Mouse (Mus musculus): Measurements from ENCODE around the gene Lrrc45. TPM values are rescaled to one million over a fixed set of nuclear protein-coding genes. Genes with fewer than 3 reads are reported as not detected.
"Not testable (repeated sequence)": the region's sequence is repeated elsewhere in the genome, so short reads cannot be mapped to it uniquely, and the experiment has no call there.

Gene Lrrc45
- polyA plus RNA-seq (2016; fragmentation: Nextera tagmentation; extraction: Ambion mirVana): 74.5 and 75.1 TPM in 2 replicates

GRCm38 (mm10) chr11:120713580-120714518 lies at the start of gene Lrrc45, which contains the start of gene Cenpx:
Gene Lrrc45 (plus strand): TSS chr11:120713925.
Gene Cenpx (minus strand): TSS chr11:120713738.
- no peaks in the 10 kb centered on the region for H3K9me3 ChIP-seq
- peaks cover 50% of the 10 kb centered on the region for H3K36me3 ChIP-seq
- peak within 1 kb of the TSS; percentile 84 for H3K4me2 ChIP-seq (replicated peaks)
- H3K27me3 ChIP-seq: no peaks in the 10 kb centered on the region
- peak within 1 kb of the TSS; percentile 65 for H3K27ac ChIP-seq (replicated peaks)
- 3% methylated on average over 53 of the region's 53 CpGs for WGBS
- peaks cover 38% of the 10 kb centered on the region for H3K4me1 ChIP-seq
- ATAC-seq (ENCODE audit: low FRiP score, low read depth): peak; percentile 96
- H3K9ac ChIP-seq (replicated peaks): peak within 1 kb of the TSS; percentile 77
- peak within 1 kb of the TSS; percentile 62 for H3K4me3 ChIP-seq

- Histone ChIP-seq H3K27me3 (peaks cover 58% of the 10 kb centered on the region), H3K27ac (replicated peaks) (no peak overlapping the region), H3K4me2 (replicated peaks) (no peak overlapping the region), H3K9ac (replicated peaks) (no peak overlapping the region), H3K4me3 (no peak overlapping the region), H3K4me1 (peaks cover 15% of the 10 kb centered on the region), H3K36me3 (no peaks in the 10 kb centered on the region), H3K9me3 (no peaks in the 10 kb centered on the region)
- 83% methylated on average over 3 of the region's 3 CpGs for WGBS
- no peak for ATAC-seq (ENCODE audit: low FRiP score, low read depth)
Observed at GRCm38 (mm10) chr11:120665406-120665805, 48.3 kb upstream of the Lrrc45 start.

DNA sequence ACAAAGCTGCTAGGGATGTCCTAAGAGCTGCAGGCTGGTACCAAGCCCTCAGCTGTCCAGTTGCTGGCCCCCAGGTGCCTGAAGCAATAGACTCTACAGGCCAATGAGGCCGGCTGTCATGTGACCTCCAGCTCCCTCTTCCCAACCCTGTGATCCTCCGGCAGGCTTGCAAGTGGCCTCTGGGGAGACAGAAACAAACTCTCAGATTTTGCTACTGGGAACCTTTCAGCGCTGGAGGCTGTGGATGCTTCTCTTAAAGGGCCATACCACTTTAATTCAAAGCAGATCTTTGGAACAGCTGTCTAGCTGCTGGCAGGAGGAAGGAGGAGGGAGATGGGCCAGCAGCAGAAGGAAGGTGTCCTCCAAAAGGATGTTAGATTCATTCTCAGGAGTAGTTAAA lies 47.1 kb upstream of the Lrrc45 start:
- Histone ChIP-seq H3K27ac (replicated peaks) (no peak overlapping the region), H3K36me3 (no peaks in the 10 kb centered on the region), H3K4me1 (peaks cover 4% of the 10 kb centered on the region; the same call in 1 of the 2 replicates), H3K4me2 (replicated peaks) (no peak overlapping the region), H3K4me3 (no peak overlapping the region), H3K9ac (replicated peaks) (no peak overlapping the region), H3K9me3 (no peaks in the 10 kb centered on the region), H3K27me3 (peaks cover 46% of the 10 kb centered on the region)
- WGBS: 7% methylated on average over 3 of the region's 3 CpGs
- no peak for ATAC-seq (ENCODE audit: low FRiP score, low read depth)

- Histone ChIP-seq H3K27ac (replicated peaks) (peak within 1 kb of the TSS; percentile 88), H3K4me3 (peak within 1 kb of the TSS; percentile 69), H3K27me3 (no peaks in the 10 kb centered on the region), H3K4me1 (peaks cover 13% of the 10 kb centered on the region), H3K9me3 (no peaks in the 10 kb centered on the region), H3K4me2 (replicated peaks) (peak within 1 kb of the TSS; percentile 76), H3K36me3 (peaks cover 11% of the 10 kb centered on the region), H3K9ac (replicated peaks) (peak within 1 kb of the TSS; percentile 78)
- ATAC-seq (ENCODE audit: low FRiP score, low read depth): peak; percentile 97
- 2% methylated on average over 80 of the region's 83 CpGs for WGBS
Observed at GRCm38 (mm10) chr11:120672687-120673593, 40.8 kb upstream of the Lrrc45 start, which contains the start of gene Aspscr1. Gene Aspscr1 (plus strand): TSS chr11:120672973.

GRCm38 (mm10) chr11:120673594-120674122 lies 40.1 kb upstream of the Lrrc45 start:
- Histone ChIP-seq H3K9ac (replicated peaks) (peak overlapping the region; percentile 78), H3K4me3 (peak overlapping the region; percentile 69), H3K27me3 (no peaks in the 10 kb centered on the region), H3K9me3 (no peaks in the 10 kb centered on the region), H3K4me2 (replicated peaks) (peak overlapping the region; percentile 76), H3K4me1 (peaks cover 13% of the 10 kb centered on the region), H3K36me3 (peaks cover 18% of the 10 kb centered on the region), H3K27ac (replicated peaks) (peak overlapping the region; percentile 88)
- peak; percentile 39 for ATAC-seq (ENCODE audit: low FRiP score, low read depth)
- 38% methylated on average over 12 of the region's 12 CpGs for WGBS

GRCm38 (mm10) chr11:120675875-120676274 lies 37.9 kb upstream of the Lrrc45 start:
- not testable (repeated sequence) for H3K9me3 ChIP-seq; H3K27ac ChIP-seq (replicated peaks); H3K4me2 ChIP-seq (replicated peaks); H3K9ac ChIP-seq (replicated peaks); H3K4me3 ChIP-seq; ATAC-seq (ENCODE audit: low FRiP score, low read depth); H3K27me3 ChIP-seq
- Histone ChIP-seq H3K36me3 (peaks cover 39% of the 10 kb centered on the region), H3K4me1 (peaks cover 13% of the 10 kb centered on the region)
- 89% methylated on average over 4 of the region's 5 CpGs for WGBS

DNA sequence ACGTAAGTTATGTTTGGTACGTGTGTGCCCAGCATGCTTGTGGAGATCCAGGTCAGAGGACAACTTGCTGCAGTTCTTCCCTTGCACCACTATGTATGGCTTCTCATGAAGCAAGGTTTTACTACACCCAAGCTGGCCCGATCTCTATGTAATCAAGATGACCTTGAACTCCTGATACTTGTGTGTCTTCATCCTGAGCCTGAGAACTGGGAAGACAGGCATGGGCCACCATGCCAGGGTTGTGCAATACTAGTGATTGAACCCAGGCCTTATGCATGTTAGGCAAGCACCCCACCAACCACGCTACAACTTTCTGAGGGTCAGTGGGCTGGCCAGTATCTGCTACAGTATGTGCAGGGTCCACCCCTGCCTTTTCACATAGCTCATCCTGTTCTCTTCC lies 36.8 kb upstream of the Lrrc45 start:
- 93% methylated on average over 4 of the region's 4 CpGs for WGBS
- ATAC-seq (ENCODE audit: low FRiP score, low read depth): no peak
- peaks cover 45% of the 10 kb centered on the region for H3K36me3 ChIP-seq

GRCm38 (mm10) chr11:120679909-120680308 lies 33.8 kb upstream of the Lrrc45 start:
- Histone ChIP-seq H3K9me3 (no peaks in the 10 kb centered on the region), H3K4me3 (no peak overlapping the region), H3K27ac (replicated peaks) (no peak overlapping the region), H3K4me2 (replicated peaks) (no peak overlapping the region), H3K4me1 (peaks cover 3% of the 10 kb centered on the region; the same call in 1 of the 2 replicates), H3K36me3 (peaks cover 59% of the 10 kb centered on the region), H3K9ac (replicated peaks) (no peak overlapping the region), H3K27me3 (no peaks in the 10 kb centered on the region)
- no peak for ATAC-seq (ENCODE audit: low FRiP score, low read depth)
- WGBS: 73% methylated on average over 3 of the region's 3 CpGs

More for the DNA sequence above, 36.8 kb upstream of the Lrrc45 start:
- H3K9ac ChIP-seq (replicated peaks): no peak overlapping the region
- H3K27ac ChIP-seq (replicated peaks): no peak overlapping the region
- H3K27me3 ChIP-seq: no peaks in the 10 kb centered on the region
- H3K4me1 ChIP-seq: peaks cover 13% of the 10 kb centered on the region
- H3K9me3 ChIP-seq: no peaks in the 10 kb centered on the region
- H3K4me3 ChIP-seq: no peak overlapping the region
- H3K4me2 ChIP-seq (replicated peaks): no peak overlapping the region

DNA sequence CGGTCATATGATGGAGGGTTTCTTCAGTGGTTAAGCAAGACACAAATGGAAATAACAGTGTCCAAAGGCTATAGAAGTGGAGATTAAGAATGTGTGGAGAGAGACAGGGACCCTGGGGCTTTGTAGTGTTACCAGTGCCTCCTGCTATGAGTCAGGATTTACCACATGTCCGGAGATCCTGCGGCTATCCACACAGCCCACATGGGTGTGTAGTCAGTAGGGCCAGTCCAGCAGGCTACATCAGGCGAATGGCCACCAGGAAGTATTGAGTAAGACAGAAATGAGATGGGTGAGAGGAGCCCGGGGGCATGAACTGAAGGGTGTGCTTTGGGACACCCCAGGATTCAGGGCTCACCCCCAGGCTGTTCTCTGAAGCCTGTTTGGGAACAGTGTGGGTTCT lies 31.0 kb upstream of the Lrrc45 start:
- ATAC-seq (ENCODE audit: low FRiP score, low read depth): no peak
- no peak overlapping the region for H3K27ac ChIP-seq (replicated peaks)
- WGBS: 93% methylated on average over 5 of the region's 5 CpGs

GRCm38 (mm10) chr11:120683536-120683935 lies 30.2 kb upstream of the Lrrc45 start:
- H3K4me2 ChIP-seq (replicated peaks): no peak overlapping the region
- WGBS: 94% methylated on average over 3 of the region's 3 CpGs
- peaks cover 69% of the 10 kb centered on the region for H3K36me3 ChIP-seq

More for the DNA sequence above, 31.0 kb upstream of the Lrrc45 start:
- no peak overlapping the region for H3K4me3 ChIP-seq
- no peaks in the 10 kb centered on the region for H3K27me3 ChIP-seq
- H3K9ac ChIP-seq (replicated peaks): no peak overlapping the region
- no peaks in the 10 kb centered on the region for H3K4me1 ChIP-seq
- peaks cover 68% of the 10 kb centered on the region for H3K36me3 ChIP-seq
- H3K4me2 ChIP-seq (replicated peaks): no peak overlapping the region
- no peaks in the 10 kb centered on the region for H3K9me3 ChIP-seq

DNA sequence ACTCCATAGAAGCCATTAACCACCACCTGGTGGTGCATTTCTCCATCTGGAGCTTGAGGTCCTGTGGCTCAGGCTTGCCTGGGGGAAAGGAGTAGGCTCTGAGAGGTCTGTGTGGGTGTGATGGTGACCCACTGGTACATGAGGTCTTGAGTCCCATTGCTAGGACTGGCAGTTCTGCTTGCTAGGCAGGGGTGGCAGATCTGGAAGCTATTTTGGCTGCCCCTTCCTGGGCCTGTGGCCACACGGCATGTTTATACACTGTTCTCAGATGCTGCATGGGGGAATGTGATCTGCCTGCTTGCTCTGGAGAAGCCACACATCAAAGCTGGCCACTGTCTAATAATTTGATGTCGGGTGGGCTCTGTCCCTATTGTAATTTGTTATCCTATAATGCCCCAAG lies 29.6 kb upstream of the Lrrc45 start:
- Histone ChIP-seq H3K9ac (replicated peaks) (no peak overlapping the region), H3K36me3 (peaks cover 69% of the 10 kb centered on the region), H3K4me1 (no peaks in the 10 kb centered on the region), H3K9me3 (no peaks in the 10 kb centered on the region), H3K27ac (replicated peaks) (no peak overlapping the region), H3K4me2 (replicated peaks) (no peak overlapping the region), H3K27me3 (no peaks in the 10 kb centered on the region), H3K4me3 (no peak overlapping the region)
- no peak for ATAC-seq (ENCODE audit: low FRiP score, low read depth)
- 73% methylated on average over 2 of the region's 2 CpGs for WGBS

More at GRCm38 (mm10) chr11:120683536-120683935, 30.2 kb upstream of the Lrrc45 start:
- Histone ChIP-seq H3K9ac (replicated peaks) (no peak overlapping the region), H3K27ac (replicated peaks) (no peak overlapping the region), H3K4me1 (no peaks in the 10 kb centered on the region), H3K27me3 (no peaks in the 10 kb centered on the region), H3K4me3 (no peak overlapping the region), H3K9me3 (no peaks in the 10 kb centered on the region)
- no peak for ATAC-seq (ENCODE audit: low FRiP score, low read depth)
